Comparison of ENCODE assay signal across 8 mouse cellular contexts in genomic region chr4:123261721-123262401, GRCm38 (mm10). TPM values are rescaled to one million over a fixed set of nuclear protein-coding genes. Genes with fewer than 3 reads are reported as not detected.
A peak's percentile ranks its signal among the peaks of the same experiment; 100 is the strongest.
DNase-seq lines count a peak whose midpoint lies in the region; ATAC-seq lines count a peak whose summit lies in the region.

Gene Pabpc4 (plus strand): TSS chr4:123262351.

- DNase-seq in left cerebral cortex, adult 18-20 months (ENCODE audit: low spot score in 2 of 2): no peak
- DNase-seq in left cerebral cortex, adult 11 months (ENCODE audit: low spot score): no peak
- DNase-seq in large intestine, adult 2 months (ENCODE audit: low read depth, low spot score): peak; percentile 39
- no peak for DNase-seq in midbrain, embryonic 11.5 days (ENCODE audit: low spot score, missing footprints)
- no peak for DNase-seq in ovary, adult 18-20 months (ENCODE audit: low spot score)
- DNase-seq in spleen, postnatal 10 days (ENCODE audit: low spot score in 2 of 2): no peak

- ATAC-seq in granulocyte monocyte progenitor cell, adult 5-6 weeks (replicated peaks; ENCODE audit: poor library complexity, severe bottlenecking): no peak
- ATAC-seq in midbrain, embryonic 11.5 days (ENCODE audit: low FRiP score): no peak

- WGBS in large intestine, adult 2 months: 45% methylated on average over 5 of the region's 5 CpGs
- WGBS in midbrain, embryonic 11.5 days: 79% methylated on average over 5 of the region's 5 CpGs

- H3K9ac ChIP-seq in midbrain, embryonic 11.5 days (ENCODE audit: low read length): no peak within 1 kb of the TSS

- H3K9me3 ChIP-seq in midbrain, embryonic 11.5 days (ENCODE audit: control insufficient read depth, low read length): no peaks in the 10 kb centered on the region

- H3K27ac ChIP-seq in brown adipose tissue, adult 24 weeks (replicated peaks; ENCODE audit: low read depth, low read length): no peak within 1 kb of the TSS
- no peak within 1 kb of the TSS for H3K27ac ChIP-seq in midbrain, embryonic 11.5 days (ENCODE audit: low read depth, low read length)

- H3K27me3 ChIP-seq in midbrain, embryonic 11.5 days (ENCODE audit: control insufficient read depth, insufficient read depth, low read length): no peaks in the 10 kb centered on the region

- H3K4me3 ChIP-seq in brown adipose tissue, adult 24 weeks (ENCODE audit: insufficient read depth, low read depth, low read length): no peak within 1 kb of the TSS
- H3K4me3 ChIP-seq in midbrain, embryonic 11.5 days (ENCODE audit: low read depth, low read length): no peak within 1 kb of the TSS

- no peaks in the 10 kb centered on the region for H3K36me3 ChIP-seq in midbrain, embryonic 11.5 days (ENCODE audit: control insufficient read depth, insufficient read depth, low read length)

- no peaks in the 10 kb centered on the region for H3K4me1 ChIP-seq in brown adipose tissue, adult 24 weeks (ENCODE audit: control insufficient read depth, insufficient read depth, insufficient read length, low read length)
- no peaks in the 10 kb centered on the region for H3K4me1 ChIP-seq in midbrain, embryonic 11.5 days (ENCODE audit: control insufficient read depth, insufficient read depth, low read length)

- no peak within 1 kb of the TSS for H3K4me2 ChIP-seq in midbrain, embryonic 11.5 days

RNA-seq across cellular contexts. Expression of gene Pabpc4, which starts in this region (rescaled TPM):
- 10 to 100 TPM; 40.3 to 42.2 TPM for total RNA-seq in left cerebral cortex, adult 18-20 months (2021)
- polyA plus RNA-seq in brown adipose tissue, adult 24 weeks (2012; ENCODE audit: insufficient read depth, insufficient read length, missing spikeins): 45.5 and 52.1 TPM in 2 replicates
- 93.4 and 113 TPM in 2 replicates for total RNA-seq in granulocyte monocyte progenitor cell, adult 5-6 weeks (2014; fragmentation: Nextera tagmentation)
- 110 and 112 TPM in 2 replicates for total RNA-seq in granulocyte monocyte progenitor cell, adult 5-6 weeks (2017)
- polyA plus RNA-seq in large intestine, adult 2 months (2012; rRNA removed): 77.2 and 82.4 TPM in 2 replicates
- 29.6 and 40.4 TPM in 2 replicates for polyA plus RNA-seq in midbrain, embryonic 11.5 days (2014; fragmentation: Nextera tagmentation; extraction: Ambion mirVana)
